Mouse (Mus musculus): ENCODE data around the gene Gm11168. TPM values are rescaled to one million over a fixed set of nuclear protein-coding genes. Genes with fewer than 3 reads are reported as not detected.

The Gm11168 gene
- not detected for polyA plus RNA-seq (2012; fragmentation: generic; extraction: Trizol)

DNA sequence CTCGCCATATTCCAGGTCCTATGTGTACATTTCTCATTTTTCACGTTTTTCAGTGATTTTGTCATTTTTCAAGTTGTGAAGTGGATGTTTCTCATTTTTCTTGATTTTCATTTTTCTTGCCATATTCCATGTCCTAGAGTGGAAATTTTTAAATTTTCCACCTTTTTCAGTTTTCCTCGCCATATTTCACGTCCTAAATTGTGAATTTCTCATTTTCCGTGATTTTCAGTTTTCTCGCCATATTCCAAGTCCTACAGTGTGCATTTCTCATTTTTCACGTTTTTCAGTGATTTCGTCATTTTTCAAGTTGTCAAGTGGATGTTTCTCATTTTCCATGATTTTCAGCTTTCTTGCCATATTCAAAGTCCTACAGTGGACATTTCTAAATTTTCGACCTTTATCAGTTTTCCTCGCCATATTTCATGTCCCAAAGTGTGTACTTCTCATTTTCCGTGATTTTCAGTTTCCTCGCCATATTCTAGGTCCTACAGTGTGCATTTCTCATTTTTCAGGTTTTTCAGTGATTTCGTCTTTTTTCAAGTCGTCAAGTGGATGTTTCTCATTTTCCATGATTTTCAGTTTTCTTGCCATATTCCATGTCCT, at the start of gene Gm11168:
Gm11168 (plus strand) TSS at position 553 of the 603 bp plus-strand sequence.

DNA sequence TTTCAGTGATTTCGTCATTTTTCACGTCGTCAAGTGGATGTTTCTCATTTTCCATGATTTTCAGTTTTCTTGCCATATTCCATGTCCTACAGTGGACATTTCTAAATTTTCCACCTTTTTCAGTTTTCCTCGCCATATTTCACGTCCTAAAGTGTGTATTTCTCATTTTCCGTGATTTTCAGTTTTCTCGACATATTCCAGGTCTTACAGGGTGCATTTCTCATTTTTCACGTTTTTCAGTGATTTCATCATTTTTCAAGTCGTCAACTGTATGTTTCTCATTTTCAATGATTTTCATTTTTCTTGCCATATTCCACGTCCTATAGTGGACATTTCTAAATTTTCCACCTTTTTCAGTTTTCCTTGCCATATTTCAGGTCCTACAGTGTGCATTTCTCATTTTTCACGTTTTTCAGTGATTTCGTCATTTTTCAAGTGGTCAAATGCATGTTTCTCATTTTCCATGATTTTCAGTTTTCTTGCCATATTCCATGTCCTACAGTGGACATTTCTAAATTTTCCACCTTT, 2.6 kb upstream of the Gm11168 start, which contains the start of gene Gm10722:
Gm10722 (plus strand) TSS at position 478 of the 528 bp plus-strand sequence.

DNA sequence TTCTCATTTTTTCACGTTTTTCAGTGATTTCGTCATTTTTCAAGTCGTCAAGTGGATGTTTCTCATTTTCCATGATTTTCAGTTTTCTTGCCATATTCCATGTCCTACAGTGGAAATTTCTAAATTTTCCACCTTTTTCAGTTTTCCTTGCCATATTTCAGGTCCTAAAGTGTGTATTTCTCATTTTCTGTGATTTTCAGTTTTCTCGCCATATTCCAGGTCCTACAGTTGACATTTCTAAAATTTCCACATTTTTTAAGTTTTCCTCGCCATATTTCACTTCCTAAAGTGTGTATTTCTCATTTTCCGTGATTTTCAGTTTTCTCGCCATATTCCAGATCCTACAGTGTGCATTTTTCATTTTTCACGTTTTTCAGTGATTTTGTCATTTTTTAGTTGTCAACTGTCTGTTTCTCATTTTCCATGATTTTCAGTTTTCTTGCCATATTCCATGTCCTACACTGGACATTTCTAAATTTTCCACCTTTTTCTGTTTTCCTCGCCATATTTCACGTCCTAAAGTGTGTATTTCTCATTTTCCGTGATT, 9.7 kb downstream of the Gm11168 start, which contains the start of gene Gm10721:
Gm10721 (plus strand) TSS at position 408 of the 547 bp plus-strand sequence.

DNA sequence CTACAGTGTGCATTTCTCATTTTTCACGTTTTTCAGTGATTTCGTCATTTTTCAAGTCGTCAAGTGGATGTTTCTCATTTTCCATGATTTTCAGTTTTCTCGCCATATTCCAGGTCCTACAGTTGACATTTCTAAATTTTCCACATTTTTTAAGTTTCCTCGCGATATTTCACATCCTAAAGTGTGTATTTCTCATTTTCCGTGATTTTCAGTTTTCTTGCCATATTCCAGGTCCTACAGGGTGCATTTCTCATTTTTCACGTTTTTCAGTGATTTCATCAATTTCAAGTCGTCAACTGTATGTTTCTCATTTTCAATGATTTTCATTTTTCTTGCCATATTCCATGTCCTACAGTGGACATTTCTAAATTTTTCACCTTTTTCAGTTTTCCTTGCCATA, 12.2 kb downstream of the Gm11168 start, which contains the start of gene Gm10720:
Gm10720 (plus strand) TSS at position 301 of the 400 bp plus-strand sequence.

DNA sequence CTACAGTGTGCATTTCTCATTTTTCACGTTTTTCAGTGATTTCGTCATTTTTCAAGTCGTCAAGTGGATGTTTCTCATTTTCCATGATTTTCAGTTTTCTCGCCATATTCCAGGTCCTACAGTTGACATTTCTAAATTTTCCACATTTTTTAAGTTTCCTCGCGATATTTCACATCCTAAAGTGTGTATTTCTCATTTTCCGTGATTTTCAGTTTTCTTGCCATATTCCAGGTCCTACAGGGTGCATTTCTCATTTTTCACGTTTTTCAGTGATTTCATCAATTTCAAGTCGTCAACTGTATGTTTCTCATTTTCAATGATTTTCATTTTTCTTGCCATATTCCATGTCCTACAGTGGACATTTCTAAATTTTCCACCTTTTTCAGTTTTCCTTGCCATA, 14.0 kb downstream of the Gm11168 start, which contains the start of gene Gm10719:
Gm10719 (plus strand) TSS at position 301 of the 400 bp plus-strand sequence.

DNA sequence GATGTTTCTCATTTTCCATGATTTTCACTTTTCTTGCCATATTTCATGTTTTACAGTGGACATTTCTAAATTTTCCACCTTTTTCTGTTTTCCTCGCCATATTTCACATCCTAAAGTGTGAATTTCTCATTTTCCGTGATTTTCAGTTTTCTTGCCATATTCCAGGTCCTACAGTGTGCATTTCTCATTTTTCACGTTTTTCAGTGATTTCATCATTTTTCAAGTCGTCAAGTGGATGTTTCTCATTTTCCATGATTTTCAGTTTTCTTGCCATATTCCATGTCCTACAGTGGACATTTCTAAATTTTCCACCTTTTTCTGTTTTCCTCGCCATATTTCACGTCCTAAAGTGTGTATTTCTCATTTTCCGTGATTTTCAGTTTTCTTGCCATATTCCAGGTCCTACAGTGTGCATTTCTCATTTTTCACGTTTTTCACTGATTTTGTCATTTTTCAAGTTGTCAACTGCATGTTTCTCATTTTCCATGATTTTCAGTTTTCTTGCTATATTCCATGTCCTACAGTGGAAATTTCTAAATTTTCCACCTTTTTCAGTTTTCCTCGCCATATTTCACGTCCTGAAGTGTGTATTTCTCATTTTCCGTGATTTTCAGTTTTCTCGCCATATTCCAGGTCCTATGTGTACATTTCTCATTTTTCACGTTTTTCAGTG, 20.3 kb downstream of the Gm11168 start, which contains the start of gene Gm10718:
Gm10718 (plus strand) TSS at position 236 of the 673 bp plus-strand sequence.

DNA sequence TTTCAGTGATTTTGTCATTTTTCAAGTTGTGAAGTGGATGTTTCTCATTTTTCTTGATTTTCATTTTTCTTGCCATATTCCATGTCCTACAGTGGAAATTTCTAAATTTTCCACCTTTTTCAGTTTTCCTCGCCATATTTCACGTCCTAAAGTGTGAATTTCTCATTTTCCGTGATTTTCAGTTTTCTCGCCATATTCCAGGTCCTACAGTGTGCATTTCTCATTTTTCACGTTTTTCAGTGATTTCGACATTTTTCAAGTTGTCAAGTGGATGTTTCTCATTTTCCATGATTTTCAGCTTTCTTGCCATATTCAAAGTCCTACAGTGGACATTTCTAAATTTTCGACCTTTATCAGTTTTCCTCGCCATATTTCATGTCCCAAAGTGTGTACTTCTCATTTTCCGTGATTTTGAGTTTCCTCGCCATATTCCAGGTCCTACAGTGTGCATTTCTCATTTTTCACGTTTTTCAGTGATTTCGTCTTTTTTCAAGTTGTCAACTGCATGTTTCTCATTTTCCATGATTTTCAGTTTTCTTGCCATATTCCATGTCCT, 21.8 kb downstream of the Gm11168 start, which contains the start of gene Gm10717:
Gm10717 (plus strand) TSS at position 506 of the 556 bp plus-strand sequence.

DNA sequence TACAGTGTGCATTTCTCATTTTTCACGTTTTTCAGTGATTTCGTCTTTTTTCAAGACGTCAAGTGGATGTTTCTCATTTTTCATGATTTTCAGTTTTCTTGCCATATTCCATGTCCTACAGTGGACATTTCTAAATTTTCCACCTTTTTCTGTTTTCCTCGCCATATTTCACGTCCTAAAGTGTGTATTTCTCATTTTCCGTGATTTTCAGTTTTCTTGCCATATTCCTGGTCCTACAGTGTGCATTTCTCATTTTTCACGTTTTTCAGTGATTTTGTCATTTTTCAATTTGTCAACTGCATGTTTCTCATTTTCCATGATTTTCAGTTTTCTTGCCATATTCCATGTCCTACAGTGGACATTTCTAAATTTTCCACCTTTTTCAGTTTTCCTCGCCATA, 31.2 kb downstream of the Gm11168 start, which contains the start of gene Gm17535:
Gm17535 (plus strand) TSS at position 301 of the 400 bp plus-strand sequence.

DNA sequence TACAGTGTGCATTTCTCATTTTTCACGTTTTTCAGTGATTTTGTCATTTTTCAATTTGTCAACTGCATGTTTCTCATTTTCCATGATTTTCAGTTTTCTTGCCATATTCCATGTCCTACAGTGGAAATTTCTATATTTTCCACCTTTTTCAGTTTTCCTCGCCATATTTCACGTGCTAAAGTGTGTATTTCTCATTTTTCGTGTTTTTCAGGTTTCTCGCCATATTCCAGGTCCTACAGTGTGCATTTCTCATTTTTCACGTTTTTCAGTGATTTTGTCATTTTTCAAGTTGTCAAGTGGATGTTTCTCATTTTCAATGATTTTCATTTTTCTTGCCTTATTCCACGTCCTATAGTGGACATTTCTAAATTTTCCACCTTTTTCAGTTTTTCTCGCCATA, 33.4 kb downstream of the Gm11168 start, which contains the start of gene Gm10715:
Gm10715 (plus strand) TSS at position 301 of the 400 bp plus-strand sequence.

Other genes with a start within 250 kb of the Gm11168 start
- gene Gm10722, start 2.4 kb upstream of the Gm11168 start, polyA plus RNA-seq (2012; fragmentation: generic; extraction: Trizol): not detected
- gene Gm10721, start 9.8 kb downstream of the Gm11168 start, polyA plus RNA-seq (2012; fragmentation: generic; extraction: Trizol): not detected
- gene Gm10720, start 12.3 kb downstream of the Gm11168 start, polyA plus RNA-seq (2012; fragmentation: generic; extraction: Trizol): not detected
- under 1 TPM in 1 of 2 experiments, not detected in 1; 0.09 TPM for gene Gm10719, start 14.1 kb downstream of the Gm11168 start, polyA plus RNA-seq (2012; fragmentation: generic; extraction: Trizol)
- not detected for gene Gm10718, start 20.2 kb downstream of the Gm11168 start, polyA plus RNA-seq (2012; fragmentation: generic; extraction: Trizol)
- gene Gm10717, start 22.1 kb downstream of the Gm11168 start, polyA plus RNA-seq (2012; fragmentation: generic; extraction: Trizol): not detected
- not detected for gene Gm17535, start 31.3 kb downstream of the Gm11168 start, polyA plus RNA-seq (2012; fragmentation: generic; extraction: Trizol)
- not detected for gene Gm10715, start 33.5 kb downstream of the Gm11168 start, polyA plus RNA-seq (2012; fragmentation: generic; extraction: Trizol)